Mouse (Mus musculus) neural tube, embryonic 12.5 days (tissue): ENCODE measurements around the gene Pard3. TPM values are rescaled to one million over a fixed set of nuclear protein-coding genes. Genes with fewer than 3 reads are reported as not detected.

Experiments
- ATAC-seq: fragments of 200-750 bp; cut with Nextera tagmentation; 2 replicates; pipeline ENCODE4 v1.8.0; 2017; ENCODE audit warnings: low read depth, mild to moderate bottlenecking, moderate TSS enrichment, moderate library complexity; ENCODE audit not compliant: low FRiP score
- H3K27ac ChIP-seq: fragments of 300-500 bp; sonication (generic); 2 replicates; pipeline ENCODE4 v1.5.1; 2016
- H3K27me3 ChIP-seq: fragments of 300-500 bp; sonication (generic); replicated peaks from 2 replicates; pipeline ENCODE4 v1.6.1; 2016; ENCODE audit warnings: mild to moderate bottlenecking
- H3K36me3 ChIP-seq: fragments of 300-500 bp; sonication (generic); 2 replicates; pipeline ENCODE4 v1.6.1; 2016; ENCODE audit warnings: mild to moderate bottlenecking
- H3K4me1 ChIP-seq: fragments of 300-500 bp; sonication (generic); 2 replicates; pipeline ENCODE4 v1.6.1; 2016
- H3K4me2 ChIP-seq: fragments of 300-500 bp; sonication (generic); replicated peaks from 2 replicates; pipeline ENCODE4 v1.6.1; 2016; ENCODE audit warnings: mild to moderate bottlenecking
- H3K4me3 ChIP-seq: fragments of 300-500 bp; sonication (generic); 2 replicates; pipeline ENCODE4 v1.5.1; 2016
- H3K9ac ChIP-seq: fragments of 300-500 bp; sonication (generic); 2 replicates; pipeline ENCODE4 v1.6.1; 2016; ENCODE audit warnings: mild to moderate bottlenecking
- H3K9me3 ChIP-seq: fragments of 300-500 bp; sonication (generic); 2 replicates; pipeline ENCODE4 v1.6.1; 2016; ENCODE audit warnings: mild to moderate bottlenecking
- WGBS: fragments of 180-500 bp; shearing (Covaris S2); methylation state at CpG from one replicate; pipeline ENCODE4 v1.1.7; 2016; 5-methylcytosine and 5-hydroxymethylcytosine counted together
- polyA plus RNA-seq: library from polyadenylated mRNA; unstranded; fragments of >200 nt; fragmentation: Nextera tagmentation; extraction: Ambion mirVana; gene quantifications from 2 replicates; pipeline ENCODE4 v1.2.1, GENCODE M21; 2016

Pard3 gene
- polyA plus RNA-seq, 1 experiment from 2014 or later: 41.1 TPM

- no peaks in the 10 kb centered on the region for H3K36me3 ChIP-seq
- no peak overlapping the region for H3K27ac ChIP-seq
Observed at GRCm38 (mm10) chr8:127089021-127089420, 25.3 kb downstream of the Pard3 start.

GRCm38 (mm10) chr8:127090435-127090834, 26.7 kb downstream of the Pard3 start:
- Histone ChIP-seq H3K4me2 (no peak overlapping the region), H3K9ac (no peak overlapping the region), H3K4me1 (peaks cover 43% of the 10 kb centered on the region), H3K9me3 (no peaks in the 10 kb centered on the region), H3K36me3 (no peaks in the 10 kb centered on the region), H3K27ac (no peak overlapping the region), H3K27me3 (no peaks in the 10 kb centered on the region), H3K4me3 (no peak overlapping the region)
- no peak for ATAC-seq
- WGBS: 87% methylated on average over 4 of the region's 4 CpGs

More at GRCm38 (mm10) chr8:127089021-127089420, 25.3 kb downstream of the Pard3 start:
- Histone ChIP-seq H3K4me2 (no peak overlapping the region), H3K9ac (no peak overlapping the region), H3K4me1 (peaks cover 43% of the 10 kb centered on the region), H3K27me3 (no peaks in the 10 kb centered on the region), H3K4me3 (no peak overlapping the region), H3K9me3 (no peaks in the 10 kb centered on the region)
- WGBS: 20% methylated on average over 8 of the region's 8 CpGs
- ATAC-seq: no peak

GRCm38 (mm10) chr8:127091936-127092335, 28.2 kb downstream of the Pard3 start:
- 86% methylated on average over 3 of the region's 3 CpGs for WGBS
- ATAC-seq: no peak
- Histone ChIP-seq H3K9me3 (no peaks in the 10 kb centered on the region), H3K9ac (no peak overlapping the region), H3K27me3 (no peaks in the 10 kb centered on the region), H3K4me3 (no peak overlapping the region), H3K27ac (no peak overlapping the region; the same call in 1 of the 2 replicates), H3K36me3 (no peaks in the 10 kb centered on the region), H3K4me2 (no peak overlapping the region), H3K4me1 (peaks cover 43% of the 10 kb centered on the region)

- 20% methylated on average over 10 of the region's 10 CpGs for WGBS
- Histone ChIP-seq H3K27me3 (no peaks in the 10 kb centered on the region), H3K9ac (no peak overlapping the region), H3K4me1 (peaks cover 43% of the 10 kb centered on the region), H3K4me2 (peak overlapping the region; percentile 51), H3K27ac (peak overlapping the region; percentile 57), H3K9me3 (no peaks in the 10 kb centered on the region), H3K4me3 (no peak overlapping the region), H3K36me3 (no peaks in the 10 kb centered on the region)
- peak; percentile 89 for ATAC-seq
Observed at GRCm38 (mm10) chr8:127092383-127093112, 28.9 kb downstream of the Pard3 start.

GRCm38 (mm10) chr8:127093113-127093426, 29.4 kb downstream of the Pard3 start:
- Histone ChIP-seq H3K4me1 (peaks cover 37% of the 10 kb centered on the region), H3K36me3 (no peaks in the 10 kb centered on the region), H3K4me2 (peak overlapping the region; percentile 51), H3K9me3 (no peaks in the 10 kb centered on the region), H3K4me3 (no peak overlapping the region), H3K9ac (no peak overlapping the region), H3K27me3 (no peaks in the 10 kb centered on the region), H3K27ac (0 out of 2 replicates have a peak overlapping the region, but pooled peaks have one; percentile 50)
- WGBS: 33% methylated on average over 3 of the region's 3 CpGs
- ATAC-seq: no peak; the same call in 1 of the 2 replicates

GRCm38 (mm10) chr8:127095763-127096162, 32.1 kb downstream of the Pard3 start:
- Histone ChIP-seq H3K4me1 (peaks cover 19% of the 10 kb centered on the region), H3K27ac (no peak overlapping the region), H3K4me3 (no peak overlapping the region), H3K36me3 (no peaks in the 10 kb centered on the region), H3K9ac (no peak overlapping the region), H3K4me2 (no peak overlapping the region), H3K9me3 (no peaks in the 10 kb centered on the region), H3K27me3 (no peaks in the 10 kb centered on the region)
- no peak for ATAC-seq
- WGBS: 84% methylated on average over 7 of the region's 7 CpGs

GRCm38 (mm10) chr8:127099439-127100090, 35.9 kb downstream of the Pard3 start:
- no peaks in the 10 kb centered on the region for H3K27me3 ChIP-seq
- no peak overlapping the region for H3K4me2 ChIP-seq
- WGBS: 92% methylated on average over 1 of the region's 1 CpGs
- H3K4me3 ChIP-seq: no peak overlapping the region
- no peaks in the 10 kb centered on the region for H3K9me3 ChIP-seq
- no peak overlapping the region for H3K9ac ChIP-seq
- ATAC-seq: no peak
- H3K4me1 ChIP-seq: no peaks in the 10 kb centered on the region
- H3K27ac ChIP-seq: no peak overlapping the region
- H3K36me3 ChIP-seq: no peaks in the 10 kb centered on the region

- ATAC-seq: no peak
- Histone ChIP-seq H3K4me1 (no peaks in the 10 kb centered on the region), H3K9ac (no peak overlapping the region), H3K27me3 (no peaks in the 10 kb centered on the region), H3K36me3 (no peaks in the 10 kb centered on the region), H3K4me3 (no peak overlapping the region), H3K9me3 (no peaks in the 10 kb centered on the region), H3K27ac (no peak overlapping the region), H3K4me2 (no peak overlapping the region)
- 66% methylated on average over 5 of the region's 5 CpGs for WGBS
Observed at GRCm38 (mm10) chr8:127103256-127103655, 39.6 kb downstream of the Pard3 start.

GRCm38 (mm10) chr8:127104616-127105015, 40.9 kb downstream of the Pard3 start:
- Histone ChIP-seq H3K4me3 (no peak overlapping the region), H3K36me3 (no peaks in the 10 kb centered on the region), H3K27ac (no peak overlapping the region), H3K9me3 (no peaks in the 10 kb centered on the region), H3K4me2 (no peak overlapping the region), H3K9ac (no peak overlapping the region), H3K4me1 (no peaks in the 10 kb centered on the region), H3K27me3 (no peaks in the 10 kb centered on the region)
- ATAC-seq: no peak
- 81% methylated on average over 2 of the region's 2 CpGs for WGBS

- no peak overlapping the region for H3K27ac ChIP-seq
- WGBS: 71% methylated on average over 3 of the region's 3 CpGs
- H3K4me2 ChIP-seq: no peak overlapping the region
- H3K27me3 ChIP-seq: no peaks in the 10 kb centered on the region
- H3K4me1 ChIP-seq: no peaks in the 10 kb centered on the region
- H3K9me3 ChIP-seq: no peaks in the 10 kb centered on the region
- ATAC-seq: no peak
- H3K4me3 ChIP-seq: no peak overlapping the region
- no peak overlapping the region for H3K9ac ChIP-seq
- H3K36me3 ChIP-seq: no peaks in the 10 kb centered on the region
Observed at GRCm38 (mm10) chr8:127107928-127108327, 44.2 kb downstream of the Pard3 start.

GRCm38 (mm10) chr8:127113209-127113608, 49.5 kb downstream of the Pard3 start:
- ATAC-seq: no peak
- H3K9ac ChIP-seq: no peak overlapping the region
- H3K4me2 ChIP-seq: no peak overlapping the region
- no peak overlapping the region for H3K4me3 ChIP-seq
- no peaks in the 10 kb centered on the region for H3K9me3 ChIP-seq
- H3K4me1 ChIP-seq: peaks cover 3% of the 10 kb centered on the region; the same call in 1 of the 2 replicates
- H3K27ac ChIP-seq: no peak overlapping the region
- H3K27me3 ChIP-seq: no peaks in the 10 kb centered on the region
- WGBS: 91% methylated on average over 5 of the region's 5 CpGs
- H3K36me3 ChIP-seq: no peaks in the 10 kb centered on the region

- H3K36me3 ChIP-seq: no peaks in the 10 kb centered on the region
- H3K4me3 ChIP-seq: no peak overlapping the region
- H3K9me3 ChIP-seq: no peaks in the 10 kb centered on the region
- H3K9ac ChIP-seq: no peak overlapping the region
- H3K4me1 ChIP-seq: peaks cover 17% of the 10 kb centered on the region
- ATAC-seq: no peak
- no peak overlapping the region for H3K27ac ChIP-seq
- H3K27me3 ChIP-seq: no peaks in the 10 kb centered on the region
- WGBS: 87% methylated on average over 3 of the region's 3 CpGs
- H3K4me2 ChIP-seq: no peak overlapping the region
Observed at GRCm38 (mm10) chr8:127115837-127116236, 52.1 kb downstream of the Pard3 start.
